Mouse (Mus musculus): ENCODE measurements around the gene Ero1lb. TPM values are rescaled to one million over a fixed set of nuclear protein-coding genes. Genes with fewer than 3 reads are reported as not detected.

The Ero1lb gene
- total and polyA plus RNA-seq, 3 experiments, result 20.4 to 34.8 (median 26.6) TPM

GRCm38 (mm10) chr13:12568597-12569469 is 3.2 kb downstream of the Ero1lb start (continued):
- TF ChIP-seq JUN (IDR thresholded peaks at IDR 0.05; ENCODE audit: insufficient read depth, low read depth, low read length) (no peak), ZKSCAN1 (IDR thresholded peaks at IDR 0.05; ENCODE audit: borderline replicate concordance, low read depth, low read length) (no peak), NRF1 (IDR thresholded peaks at IDR 0.05; ENCODE audit: low read depth, low read length) (no peak), CHD1 (IDR thresholded peaks at IDR 0.05; ENCODE audit: low read depth, low read length) (peak; percentile 79; the same call in 1 of the 2 replicates), E2F4 (IDR thresholded peaks at IDR 0.05; ENCODE audit: insufficient replicate concordance, low read depth, low read length) (no peak), MYC (IDR thresholded peaks at IDR 0.05; ENCODE audit: low read depth, low read length) (no peak), POLR2A (IDR thresholded peaks at IDR 0.05; ENCODE audit: low read depth, low read length) (no peak), USF1 (IDR thresholded peaks at IDR 0.05; ENCODE audit: low read depth, low read length) (no peak), ZMIZ1 (IDR thresholded peaks at IDR 0.05; ENCODE audit: low read depth, low read length) (no peak), MXI1 (IDR thresholded peaks at IDR 0.05; ENCODE audit: low read depth, low read length) (peak; percentile 61; the same call in 1 of the 2 replicates), HCFC1 (IDR thresholded peaks at IDR 0.05; ENCODE audit: low read depth, low read length) (no peak), MAFK (IDR thresholded peaks at IDR 0.05; ENCODE audit: insufficient replicate concordance, low read length) (no peak), KAT2A (IDR thresholded peaks at IDR 0.05; ENCODE audit: insufficient replicate concordance, low read length) (no peak), ZC3H11A (IDR thresholded peaks at IDR 0.05; ENCODE audit: low read depth, low read length) (no peak), NELFE (IDR thresholded peaks at IDR 0.05; ENCODE audit: low read depth, low read length) (no peak), POLR2AphosphoS2 (IDR thresholded peaks at IDR 0.05; ENCODE audit: low read depth, low read length) (no peak), USF2 (conservative IDR thresholded peaks at IDR 0.05; ENCODE audit: low read depth, low read length) (no peak), GABPA (IDR thresholded peaks at IDR 0.05; ENCODE audit: insufficient replicate concordance, low read depth, low read length) (no peak), ELF1 (IDR thresholded peaks at IDR 0.05; ENCODE audit: low read depth, low read length) (no peak), MEF2A (IDR thresholded peaks at IDR 0.05; ENCODE audit: borderline replicate concordance, low read depth, low read length) (no peak)

DNA sequence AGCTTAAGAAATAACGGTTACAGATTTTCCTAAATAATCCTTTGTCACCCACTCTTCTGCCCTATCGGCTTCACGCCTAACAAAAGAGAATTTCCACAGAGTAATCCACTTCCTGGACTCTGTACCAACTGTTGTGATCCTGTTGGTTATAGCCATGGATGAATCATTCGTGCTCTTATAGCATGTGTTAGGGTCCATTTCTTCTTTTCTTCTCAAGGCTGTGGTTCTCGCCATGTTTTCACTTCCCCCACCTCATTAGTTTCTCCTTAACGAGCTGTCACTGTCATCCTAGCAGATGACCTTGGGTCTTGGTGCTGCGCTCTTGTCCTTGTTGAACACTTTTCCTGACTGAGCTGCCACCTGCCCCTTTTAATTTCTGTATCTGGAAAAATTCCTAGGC is 4.1 kb downstream of the Ero1lb start:
- H3K79me2 ChIP-seq (replicated peaks; ENCODE audit: control insufficient read depth, extremely low read depth, insufficient read depth, poor library complexity, severe bottlenecking), result peaks cover 62% of the 10 kb centered on the region
- H3K36me3 ChIP-seq (replicated peaks in 1 of 2; ENCODE audit: control insufficient read depth in 1 of 2, insufficient read depth in 1 of 2, low read length in 1 of 2), result peaks cover 0 to 15% of the 10 kb centered on the region in 2 experiments
- peaks cover 3 to 64% of the 10 kb centered on the region in 2 experiments; a peak in 3 of 4 replicates for H3K4me1 ChIP-seq (ENCODE audit: control insufficient read depth in 1 of 2, insufficient read depth in 2 of 2)
- dilution Hi-C loops (cut with MboI; ENCODE audit: extremely low pct_ligation_motif_present, extremely low pct_unique_long_range_greater_than_20kb, low sequenced_read_pairs), result no loop called here
- peak; percentile 71 for TF ChIP-seq ETS1 (conservative IDR thresholded peaks at IDR 0.05; ENCODE audit: low read depth, low read length)
- no peak for TF ChIP-seq MAX (IDR thresholded peaks at IDR 0.05; ENCODE audit: low read length)
- TF ChIP-seq SIN3A (IDR thresholded peaks at IDR 0.05; ENCODE audit: low read length), result peak; percentile 84; the same call in 1 of the 2 replicates
- peak; percentile 51; the same call in 1 of the 2 replicates for TF ChIP-seq MXI1 (IDR thresholded peaks at IDR 0.05; ENCODE audit: low read depth, low read length)
- TF ChIP-seq JUN (IDR thresholded peaks at IDR 0.05; ENCODE audit: insufficient read depth, low read depth, low read length), result peak; percentile 44
- TF ChIP-seq CHD2 (IDR thresholded peaks at IDR 0.05; ENCODE audit: low read length), result no peak
- peak; percentile 76 for TF ChIP-seq IRF4 (IDR thresholded peaks at IDR 0.05; ENCODE audit: low read depth, low read length)
- TF ChIP-seq RCOR1 (conservative IDR thresholded peaks at IDR 0.05; ENCODE audit: low read depth, low read length), result no peak
- TF ChIP-seq MEF2A (IDR thresholded peaks at IDR 0.05; ENCODE audit: borderline replicate concordance, low read depth, low read length), result peak; percentile 52; the same call in 1 of the 2 replicates
- TF ChIP-seq ZMIZ1 (IDR thresholded peaks at IDR 0.05; ENCODE audit: low read depth, low read length), result no peak
- TF ChIP-seq BHLHE40 (IDR thresholded peaks at IDR 0.05; ENCODE audit: low read depth, low read length), result peak; percentile 21; the same call in 1 of the 2 replicates
- no peak for TF ChIP-seq ZNF384 (IDR thresholded peaks at IDR 0.05; ENCODE audit: low read depth, low read length)
- 0 out of 2 replicates have a peak, but pooled peaks have one; percentile 1 for TF ChIP-seq CHD1 (IDR thresholded peaks at IDR 0.05; ENCODE audit: low read depth, low read length)
- TF ChIP-seq CTCF (conservative IDR thresholded peaks at IDR 0.05 in 1 of 2, IDR thresholded peaks at IDR 0.05 in 1 of 2; ENCODE audit: low read depth in 2 of 2, low read length in 2 of 2), result no peak
- TF ChIP-seq TBP (conservative IDR thresholded peaks at IDR 0.05; ENCODE audit: low read depth, low read length), result no peak
- TF ChIP-seq EP300 (IDR thresholded peaks at IDR 0.05; ENCODE audit: low read length), result peak; percentile 80
- peak; percentile 71; the same call in 1 of the 2 replicates for TF ChIP-seq MYC (IDR thresholded peaks at IDR 0.05; ENCODE audit: low read depth, low read length)
- TF ChIP-seq ELF1 (IDR thresholded peaks at IDR 0.05; ENCODE audit: low read depth, low read length), result 0 out of 2 replicates have a peak, but pooled peaks have one; percentile 36
- no peak for TF ChIP-seq HCFC1 (IDR thresholded peaks at IDR 0.05; ENCODE audit: low read depth, low read length)
- no peak for TF ChIP-seq RAD21 (IDR thresholded peaks at IDR 0.05; ENCODE audit: low read depth, low read length)
- no peaks in the 10 kb centered on the region for H3K27me3 ChIP-seq (replicated peaks)
- H3K4me2 ChIP-seq (ENCODE audit: insufficient read depth, low read depth, poor library complexity, severe bottlenecking), result peak overlapping the region; percentile 87
- in situ Hi-C loops (cut with MboI; ENCODE audit: low pct_ligation_motif_present, low pct_unique_long_range_greater_than_20kb, low sequenced_read_pairs), result no loop called here
- H3K9ac ChIP-seq (ENCODE audit: insufficient read depth, low read depth), result peak overlapping the region; percentile 46; the same call in 1 of the 2 replicates
- DNase-seq (ENCODE audit: extremely low read depth), result peak; percentile 69
- no peak overlapping the region for H3K4me3 ChIP-seq (replicated peaks in 1 of 3; ENCODE audit: low read depth in 2 of 3, low read length in 2 of 3, poor library complexity in 1 of 3)
- H3K9me3 ChIP-seq (replicated peaks; ENCODE audit: low read length), result no peaks in the 10 kb centered on the region
- no peak overlapping the region for H3K27ac ChIP-seq (ENCODE audit: insufficient read depth, low read depth)
